In genomic region chr15:77782449-77783014, GRCm38 (mm10) we compare ENCODE assay signal across 9 mouse cellular contexts. TPM values are rescaled to one million over a fixed set of nuclear protein-coding genes. Genes with fewer than 3 reads are reported as not detected.
A peak's percentile ranks its signal among the peaks of the same experiment; 100 is the strongest.
DNase-seq lines count a peak whose midpoint lies in the region; ATAC-seq and TF ChIP-seq lines count a peak whose summit lies in the region.
"Had no signal": no experiment of that assay in that cellular context is flagged by ENCODE, and none has a peak within 500 bp of the region (broad histone marks: within the 10 kb centered on the region; RNA-seq: fewer than 3 reads in every experiment).

No protein-coding gene starts in this region.

- no peaks in the 10 kb centered on the region for H3K27me3 ChIP-seq in thymus, adult 2 months (ENCODE audit: control insufficient read depth, insufficient read depth, low read length)
- H3K27me3 ChIP-seq in limb, embryonic 11.5 days (ENCODE audit: control insufficient read depth, insufficient read depth, low read length), result no peaks in the 10 kb centered on the region
- H3K27me3 ChIP-seq: lung, embryonic 15.5 days had no signal

- H3K4me3 ChIP-seq in thymus, adult 2 months (ENCODE audit: control insufficient read depth, insufficient read depth, low read length), result no peak overlapping the region
- no peak overlapping the region for H3K4me3 ChIP-seq in limb, embryonic 11.5 days (ENCODE audit: low read depth, low read length)
- H3K4me3 ChIP-seq: lung, embryonic 15.5 days had no signal

- 84% methylated on average over 11 of the region's 11 CpGs for WGBS in thymus, adult 2 months
- WGBS in limb, embryonic 11.5 days, result 87% methylated on average over 11 of the region's 11 CpGs

- peak; percentile 50 for DNase-seq in cerebellum, postnatal 10 days
- no peak for DNase-seq in cerebellum, adult 9-11 months
- DNase-seq in thymus, adult 2 months, result peak; percentile 56
- DNase-seq in thymus, adult 18-20 months, result no peak
- DNase-seq in limb, embryonic 11.5 days (ENCODE audit: low spot score), result peak; percentile 47
- no peak for DNase-seq in left cerebral cortex, adult 8-10 months (ENCODE audit: low spot score in 2 of 2)
- DNase-seq in adrenal gland, adult 2 months, result no peak

- H3K4me2 ChIP-seq in limb, embryonic 11.5 days (ENCODE audit: low read depth, severe bottlenecking), result no peak overlapping the region
- H3K4me2 ChIP-seq: lung, embryonic 15.5 days had no signal

- H3K27ac ChIP-seq in thymus, adult 2 months (ENCODE audit: control insufficient read depth, insufficient read depth, low read length), result no peak overlapping the region
- no peak overlapping the region for H3K27ac ChIP-seq in limb, embryonic 11.5 days (replicated peaks; ENCODE audit: low read depth, low read length)
- H3K27ac ChIP-seq: lung, embryonic 15.5 days had no signal

- no peaks in the 10 kb centered on the region for H3K4me1 ChIP-seq in thymus, adult 2 months (replicated peaks; ENCODE audit: control insufficient read depth, insufficient read depth, low read length)
- no peaks in the 10 kb centered on the region for H3K4me1 ChIP-seq in limb, embryonic 11.5 days (ENCODE audit: control insufficient read depth, insufficient read depth, low read length)
- H3K4me1 ChIP-seq: lung, embryonic 15.5 days had no signal

- no peak for ATAC-seq in limb, embryonic 11.5 days (ENCODE audit: insufficient number of reproducible peaks, low FRiP score, low TSS enrichment, low read depth)
- no peak for ATAC-seq in monocyte, adult 5-6 weeks (replicated peaks; ENCODE audit: insufficient number of reproducible peaks, low FRiP score, low TSS enrichment, poor library complexity, severe bottlenecking)

- H3K9ac ChIP-seq in limb, embryonic 11.5 days (ENCODE audit: low read length), result no peak overlapping the region
- H3K9ac ChIP-seq: lung, embryonic 15.5 days had no signal

- TF ChIP-seq CTCF in thymus, adult 2 months (IDR thresholded peaks at IDR 0.05; ENCODE audit: borderline replicate concordance, control insufficient read depth, extremely low read depth, insufficient read depth, low read length, poor library complexity), result 0 out of 2 replicates have a peak, but pooled peaks have one; percentile 29

- H3K36me3 ChIP-seq in thymus, adult 2 months (ENCODE audit: control insufficient read depth, insufficient read depth, low read length), result peaks cover 99% of the 10 kb centered on the region
- H3K36me3 ChIP-seq in limb, embryonic 11.5 days (ENCODE audit: control insufficient read depth, insufficient read depth, low read length), result peaks cover 41% of the 10 kb centered on the region

- no peaks in the 10 kb centered on the region for H3K9me3 ChIP-seq in limb, embryonic 11.5 days (ENCODE audit: control insufficient read depth, low read length)
- H3K9me3 ChIP-seq: lung, embryonic 15.5 days had no signal

- TF ChIP-seq POLR2A in thymus, adult 2 months (IDR thresholded peaks at IDR 0.05; ENCODE audit: control insufficient read depth, extremely low read depth, insufficient read depth, low read length, poor library complexity), result no peak

RNA-seq across cellular contexts. Expression of gene Apol8, which starts 25.7 kb away (rescaled TPM):
- polyA plus RNA-seq in thymus, adult 2 months (2012; rRNA removed), result 0.08 and 0.11 TPM in 2 replicates
- not detected in 2 replicates for polyA plus RNA-seq in limb, embryonic 11.5 days (2014; fragmentation: Nextera tagmentation; extraction: Ambion mirVana)
- 2.9 to 6.6 TPM (median 4.8 TPM) in 3 replicates for total RNA-seq in monocyte, adult 5-6 weeks (2017)
- 1 to 10 TPM; 6.6 to 8.0 (median 7.3) TPM for total RNA-seq in left cerebral cortex, adult 8-10 months (2022)
- not detected for total RNA-seq in adrenal gland, adult 2 months (2021)
- not detected in 2 replicates for polyA plus RNA-seq in adrenal gland, adult 2 months (2012; rRNA removed)
- polyA plus RNA-seq: lung, embryonic 15.5 days had no signal

RNA-seq across cellular contexts. Expression of gene Apol9b, which starts 53.7 kb away (rescaled TPM):
- 5.6 and 8.1 TPM in 2 replicates for polyA plus RNA-seq in thymus, adult 2 months (2012; rRNA removed)
- polyA plus RNA-seq in limb, embryonic 11.5 days (2014; fragmentation: Nextera tagmentation; extraction: Ambion mirVana), result not detected in 2 replicates
- total RNA-seq in monocyte, adult 5-6 weeks (2017), result 0.39 to 2.0 TPM in 2 of 3 replicates, not detected in the other
- total RNA-seq in left cerebral cortex, adult 8-10 months (2022), result not detected
- 1 to 10 TPM in 1 of 2 experiments, under 1 TPM in 1; 0.58 to 1.5 TPM for total RNA-seq in adrenal gland, adult 2 months (2021)
- 1.5 and 3.2 TPM in 2 replicates for polyA plus RNA-seq in adrenal gland, adult 2 months (2012; rRNA removed)
- polyA plus RNA-seq: lung, embryonic 15.5 days had no signal

RNA-seq across cellular contexts. Expression of gene Myh9, which starts 59.4 kb away (rescaled TPM):
- polyA plus RNA-seq in thymus, adult 2 months (2012; rRNA removed), result 167 and 193 TPM in 2 replicates
- polyA plus RNA-seq in limb, embryonic 11.5 days (2014; fragmentation: Nextera tagmentation; extraction: Ambion mirVana), result 33.2 and 38.1 TPM in 2 replicates
- total RNA-seq in monocyte, adult 5-6 weeks (2017), result 908 to 1,221 TPM (median 925 TPM) in 3 replicates
- total RNA-seq in left cerebral cortex, adult 8-10 months (2022), result 10 to 100 TPM; 65.9 to 77.7 (median 71.1) TPM
- total RNA-seq in adrenal gland, adult 2 months (2021), result 100 to 1,000 TPM; 280 to 306 TPM
- 45.4 and 51.9 TPM in 2 replicates for polyA plus RNA-seq in adrenal gland, adult 2 months (2012; rRNA removed)

Comparison
In these comparisons a context has a peak if more than half of its experiments do, and no peak if none do; other contexts are left out.
1. DNase-seq: peak in cerebellum, postnatal 10 days (2 of 2), thymus, adult 2 months (single experiment) and limb, embryonic 11.5 days (single experiment); none in cerebellum, adult 9-11 months (single experiment), thymus, adult 18-20 months (0 of 2), left cerebral cortex, adult 8-10 months (0 of 2) and adrenal gland, adult 2 months (single experiment).